Mouse (Mus musculus) thymus, postnatal 14 days (tissue): ENCODE results near the gene Lefty1.
"Not testable (repeated sequence)": the region's sequence is repeated elsewhere in the genome, so short reads cannot be mapped to it uniquely, and the experiment has no call there.

Source experiments
- DNase-seq: peaks from one replicate; pipeline ENCODE4 v3.0.0; 2021

Gene Lefty1

GRCm38 (mm10) chr1:180956973-180957381 lies 22.2 kb downstream of the Lefty1 start:
- DNase-seq, result no peak

DNA sequence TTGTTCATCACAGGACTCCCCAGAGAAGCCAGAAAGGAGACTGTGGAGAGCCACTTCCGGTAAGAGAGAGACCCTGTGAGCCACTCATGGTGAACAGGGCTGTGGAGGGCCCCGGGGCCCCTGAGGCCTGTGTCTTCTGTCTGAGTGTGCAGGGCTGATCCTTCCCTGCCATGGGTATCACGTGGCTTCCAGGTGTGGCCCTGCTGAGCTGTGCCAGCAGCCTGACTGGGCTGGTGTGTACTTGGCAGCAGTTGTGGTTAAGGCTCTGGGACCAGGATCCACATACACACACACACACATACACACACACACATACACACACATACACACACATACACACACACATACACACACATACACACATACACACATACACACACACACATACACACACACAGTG lies 23.2 kb downstream of the Lefty1 start:
- no peak for DNase-seq

GRCm38 (mm10) chr1:180958797-180959196 lies 24.0 kb downstream of the Lefty1 start:
- DNase-seq, result no peak

DNA sequence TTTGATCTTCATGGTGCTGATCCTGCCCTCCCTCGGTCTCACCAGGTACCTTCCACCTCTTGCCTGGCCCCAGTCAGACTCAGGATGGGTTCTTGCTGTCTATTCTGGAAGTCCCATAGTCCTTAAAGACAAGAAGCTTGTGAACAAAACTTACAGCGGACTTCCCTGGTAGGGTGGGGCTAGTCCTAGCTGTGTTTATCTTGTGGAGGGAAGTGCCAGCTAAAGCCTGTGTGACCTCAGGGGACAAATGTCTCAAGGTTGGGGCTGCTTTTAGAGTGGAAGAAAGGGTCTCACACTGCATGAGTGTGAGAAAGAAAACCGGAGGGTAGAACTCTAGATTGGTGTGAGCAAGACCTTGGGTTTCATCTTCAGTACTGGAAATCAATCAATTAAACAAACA lies 31.0 kb downstream of the Lefty1 start:
- no peak for DNase-seq

GRCm38 (mm10) chr1:180966542-180966941 lies 31.7 kb downstream of the Lefty1 start:
- no peak for DNase-seq

DNA sequence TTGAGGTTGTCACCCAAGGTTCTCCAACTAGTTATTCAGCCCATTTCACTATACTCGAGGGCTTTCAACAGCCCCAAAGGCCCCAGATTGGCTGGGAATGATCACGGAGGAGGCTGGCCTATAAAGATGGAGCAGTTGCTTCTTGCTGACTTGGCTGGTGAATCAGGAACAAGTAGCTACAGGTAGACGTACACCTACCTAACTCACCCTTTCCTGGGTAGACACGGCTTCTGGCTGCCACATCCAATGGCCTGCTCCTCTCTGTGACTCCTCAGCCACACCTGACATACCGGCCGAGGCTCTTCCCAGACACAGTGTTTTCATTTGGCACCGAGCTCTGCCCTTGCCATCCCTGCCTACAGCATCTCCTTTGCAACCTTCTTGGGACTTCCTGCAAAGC lies 32.4 kb downstream of the Lefty1 start:
- DNase-seq, result no peak

- DNase-seq, result no peak
Measured at GRCm38 (mm10) chr1:180972941-180973340, 38.1 kb downstream of the Lefty1 start.

DNA sequence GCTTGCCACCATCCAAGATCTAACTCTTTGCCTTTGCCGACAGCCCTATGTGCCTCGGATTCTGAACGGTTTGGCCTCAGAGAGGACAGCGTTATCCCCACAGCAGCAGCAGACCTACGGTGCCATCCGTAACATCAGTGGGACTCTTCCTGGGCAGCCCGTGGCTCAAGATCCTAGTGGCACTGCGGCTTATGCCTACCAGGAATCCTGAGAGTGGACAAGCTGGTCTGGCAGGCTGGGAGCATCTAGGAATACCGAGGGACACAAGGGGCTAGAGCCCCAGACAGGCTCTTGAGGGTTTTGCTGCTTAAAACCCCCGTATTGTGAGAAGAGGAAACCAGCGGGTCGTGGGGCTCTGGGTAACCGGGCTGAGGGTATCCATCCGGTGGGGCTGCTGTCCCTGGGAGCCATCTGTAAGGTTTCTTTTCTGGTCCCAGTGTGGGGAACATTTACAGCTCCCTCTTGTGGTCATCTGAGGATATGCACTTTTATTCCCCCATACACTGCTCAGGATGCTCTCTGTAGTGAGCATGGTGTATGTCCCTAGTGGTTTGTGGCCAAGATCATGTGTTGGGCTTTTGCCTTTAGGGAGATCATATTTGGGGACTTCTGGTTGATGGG lies 39.4 kb downstream of the Lefty1 start:
- peak; percentile 72 for DNase-seq

GRCm38 (mm10) chr1:180976110-180976679 lies 41.4 kb downstream of the Lefty1 start:
- DNase-seq, result peak; percentile 68

- DNase-seq, result no peak
Measured at GRCm38 (mm10) chr1:180979484-180980251, 44.8 kb downstream of the Lefty1 start.

DNA sequence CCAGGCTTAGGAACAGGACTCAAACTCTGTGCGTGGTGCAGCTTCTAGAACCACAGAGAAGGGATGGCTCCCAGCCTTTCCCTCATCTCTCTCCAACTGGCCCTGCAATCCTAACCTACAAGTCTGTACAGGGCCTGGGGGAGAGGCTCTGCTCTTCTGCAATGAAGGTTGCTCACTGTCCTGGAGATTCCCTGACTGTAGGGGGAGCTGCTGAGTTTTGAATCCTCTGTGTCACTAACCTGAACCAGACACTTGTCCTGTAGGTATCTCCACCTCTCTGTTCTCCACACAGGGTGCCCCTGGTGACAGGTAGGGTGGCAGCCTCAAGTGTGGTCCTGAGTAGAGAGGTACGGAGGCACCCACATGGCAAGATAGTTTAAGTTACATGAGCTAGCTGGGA lies 45.6 kb downstream of the Lefty1 start:
- peak; percentile 35 for DNase-seq

- not testable (repeated sequence) for DNase-seq
Measured at GRCm38 (mm10) chr1:180981298-180982046, 46.6 kb downstream of the Lefty1 start.

- no peak for DNase-seq
Measured at GRCm38 (mm10) chr1:180986701-180987100, 51.9 kb downstream of the Lefty1 start.

- peak; percentile 78 for DNase-seq
Measured at GRCm38 (mm10) chr1:180987759-180988158, 52.9 kb downstream of the Lefty1 start.
